11 mouse cellular contexts compared by ENCODE assay signal in the genomic region with DNA sequence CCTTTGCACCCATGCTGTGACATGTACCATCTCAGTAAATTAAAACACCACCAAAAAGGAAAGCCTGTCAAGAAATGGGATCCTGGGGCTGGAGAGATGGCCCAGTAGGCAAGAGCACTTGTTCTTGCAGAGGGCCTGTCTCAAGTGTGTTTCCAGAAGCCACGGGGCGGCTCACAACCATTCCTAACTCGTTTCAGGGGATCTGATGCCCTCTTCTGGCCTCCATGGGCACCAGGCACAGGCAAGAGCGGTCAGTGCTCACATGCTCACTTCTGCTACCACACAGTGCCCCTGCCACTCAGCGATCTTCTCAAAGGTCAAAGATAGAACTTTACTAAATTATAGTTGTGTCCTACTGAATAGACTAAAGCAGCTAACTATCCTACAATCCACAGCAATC. TPM values are rescaled to one million over a fixed set of nuclear protein-coding genes. Genes with fewer than 3 reads are reported as not detected.
A peak's percentile ranks its signal among the peaks of the same experiment; 100 is the strongest.
DNase-seq lines count a peak whose midpoint lies in the region; ATAC-seq and TF ChIP-seq lines count a peak whose summit lies in the region.
"Had no signal": no experiment of that assay in that cellular context is flagged by ENCODE, and none has a peak within 500 bp of the region (broad histone marks: within the 10 kb centered on the region; RNA-seq: fewer than 3 reads in every experiment).

No protein-coding gene starts in this region.

- H3K79me2 ChIP-seq in MEL (ENCODE audit: control insufficient read depth, insufficient read depth, low read length, poor library complexity): no peaks in the 10 kb centered on the region

- peaks cover 0 to 12% of the 10 kb centered on the region in 2 experiments; a peak in 2 of 4 replicates for H3K36me3 ChIP-seq in MEL (ENCODE audit: control insufficient read depth in 1 of 2, insufficient read depth in 2 of 2, low read length in 2 of 2)

- no peaks in the 10 kb centered on the region for H3K9me3 ChIP-seq in MEL (replicated peaks; ENCODE audit: insufficient read depth, low read length)
- H3K9me3 ChIP-seq: embryonic facial prominence, embryonic 13.5 days; limb, embryonic 13.5 days; stomach, embryonic 15.5 days had no signal

- WGBS in cerebellum, adult 2 months: 40% methylated on average over 5 of the region's 5 CpGs

- ATAC-seq in activated CD4-positive, CD25-positive, alpha-beta regulatory T cell, adult 4 months: no peak

- H3K9ac ChIP-seq in MEL (ENCODE audit: control insufficient read depth, low read depth, low read length, poor library complexity, severe bottlenecking): no peak overlapping the region
- H3K9ac ChIP-seq: embryonic facial prominence, embryonic 13.5 days; limb, embryonic 13.5 days; stomach, embryonic 15.5 days had no signal

- intact Hi-C loops in left cerebral cortex, adult 2 months (cut with DNase I): loop anchor here (1.0 to 5.0 kb wide), 2 partner anchors 44 to 75 kb away; partner anchors contain the start of gene Idnk

- no peaks in the 10 kb centered on the region for H3K27me3 ChIP-seq in MEL (ENCODE audit: control insufficient read depth in 1 of 2, insufficient read depth in 2 of 2, low read length in 2 of 2)
- H3K27me3 ChIP-seq in cerebellum, adult 2 months (ENCODE audit: control insufficient read depth, insufficient read depth, low read length): no peaks in the 10 kb centered on the region
- H3K27me3 ChIP-seq: embryonic facial prominence, embryonic 13.5 days; limb, embryonic 13.5 days; stomach, embryonic 15.5 days had no signal

- peak; percentile 13 to 26 for DNase-seq in left cerebral cortex, adult 2 months (ENCODE audit: extremely low spot score in 1 of 2, low spot score in 2 of 2)
- DNase-seq in left cerebral cortex, adult 11 months (ENCODE audit: low spot score): no peak
- no peak for DNase-seq in MEL (ENCODE audit: low read depth, low spot score)
- peak; percentile 59 to 68 for DNase-seq in cerebellum, adult 2 months
- peak; percentile 15 for DNase-seq in gastrocnemius, postnatal 25 days
- peak; percentile 18 to 37 for DNase-seq in layer of hippocampus, postnatal 36 days
- DNase-seq in right cerebral cortex, postnatal 4 days: peak; percentile 20

- TF ChIP-seq EP300 in MEL (IDR thresholded peaks at IDR 0.05; ENCODE audit: low read depth in 1 of 2, low read length in 2 of 2): no peak

- no peak overlapping the region for H3K27ac ChIP-seq in left cerebral cortex, adult 2 months
- H3K27ac ChIP-seq in MEL (ENCODE audit: control insufficient read depth, low read depth, low read length): no peak overlapping the region
- H3K27ac ChIP-seq in cerebellum, adult 2 months (ENCODE audit: insufficient read depth, low read length): no peak overlapping the region
- H3K27ac ChIP-seq: embryonic facial prominence, embryonic 13.5 days; limb, embryonic 13.5 days; stomach, embryonic 15.5 days had no signal

- peak; percentile 58 for TF ChIP-seq CTCF in left cerebral cortex, adult 2 months (IDR thresholded peaks at IDR 0.05)
- peak in 2 of 3 experiments; percentile 25 to 26; a peak in 3 of 6 replicates for TF ChIP-seq CTCF in MEL (IDR thresholded peaks at IDR 0.05 in 2 of 3, conservative IDR thresholded peaks at IDR 0.05 in 1 of 3; ENCODE audit: control insufficient read depth in 1 of 3, insufficient read depth in 1 of 3, low read depth in 2 of 3, low read length in 3 of 3, poor library complexity in 1 of 3, severe bottlenecking in 1 of 3)
- peak; percentile 81 for TF ChIP-seq CTCF in cerebellum, adult 2 months (IDR thresholded peaks at IDR 0.05; ENCODE audit: borderline replicate concordance, insufficient read depth, low read depth, low read length)

- TF ChIP-seq RAD21 in MEL (IDR thresholded peaks at IDR 0.05; ENCODE audit: low read depth, low read length): peak; percentile 8

- TF ChIP-seq POLR2A in MEL (IDR thresholded peaks at IDR 0.05; ENCODE audit: control insufficient read depth in 1 of 2, insufficient read depth in 1 of 2, low read depth in 1 of 2, low read length in 2 of 2, poor library complexity in 1 of 2): no peak
- TF ChIP-seq POLR2A in cerebellum, adult 2 months (IDR thresholded peaks at IDR 0.05; ENCODE audit: borderline replicate concordance, insufficient read depth, low read length): no peak

- H3K4me3 ChIP-seq in left cerebral cortex, adult 2 months: no peak overlapping the region
- no peak overlapping the region for H3K4me3 ChIP-seq in MEL (ENCODE audit: control insufficient read depth in 1 of 2, insufficient read depth in 1 of 2, low read depth in 2 of 2, low read length in 2 of 2)
- no peak overlapping the region for H3K4me3 ChIP-seq in cerebellum, adult 2 months (replicated peaks; ENCODE audit: insufficient read depth, low read depth, low read length)
- H3K4me3 ChIP-seq: embryonic facial prominence, embryonic 13.5 days; limb, embryonic 13.5 days; stomach, embryonic 15.5 days had no signal

- H3K4me1 ChIP-seq in MEL (ENCODE audit: control insufficient read depth in 1 of 2, insufficient read depth in 2 of 2, low read length in 2 of 2): peaks cover 0 to 4% of the 10 kb centered on the region in 2 experiments; a peak in 1 of 4 replicates
- H3K4me1 ChIP-seq in cerebellum, adult 2 months (ENCODE audit: control insufficient read depth, insufficient read depth, low read length): peaks cover 4% of the 10 kb centered on the region; the same call in 1 of the 2 replicates
- H3K4me1 ChIP-seq: embryonic facial prominence, embryonic 13.5 days; limb, embryonic 13.5 days; stomach, embryonic 15.5 days had no signal

TF ChIP-seq in MEL, 35 proteins besides CTCF, POLR2A, EP300 and RAD21:
- 0 out of 2 replicates have a peak, but pooled peaks have one; percentile 19 for TF ChIP-seq SMC3 (IDR thresholded peaks at IDR 0.05; ENCODE audit: low read depth, low read length)
- TF ChIP-seq NRF1 (IDR thresholded peaks at IDR 0.05; ENCODE audit: insufficient read depth, low read depth, low read length, poor library complexity, severe bottlenecking): no peak

RNA-seq across cellular contexts. Expression of gene Ubqln1, which starts 17.2 kb away (rescaled TPM):
- total RNA-seq in left cerebral cortex, adult 2 months (2021): 100 to 1,000 TPM; 145 to 146 TPM
- total RNA-seq in MEL (2012; rRNA removed): 68.6 and 77.2 TPM in 2 replicates
- 100 to 1,000 TPM in 1 of 2 experiments, not detected in 1; 146 TPM for polyA plus RNA-seq in MEL (2012; ENCODE audit: insufficient read depth in 1 of 2, insufficient read length in 2 of 2, low read depth in 1 of 2, low replicate concordance in 2 of 2, missing spikeins in 1 of 2)
- polyA plus RNA-seq in cerebellum, adult 2 months (2012; rRNA removed): 147 and 154 TPM in 2 replicates
- total RNA-seq in gastrocnemius, postnatal 25 days (2021): 10 to 100 TPM; 41.1 to 42.4 TPM
- total RNA-seq in layer of hippocampus, postnatal 36 days (2021): 100 to 1,000 TPM; 148 to 155 TPM
- polyA plus RNA-seq in activated CD4-positive, CD25-positive, alpha-beta regulatory T cell, adult 4 months (2017; shearing (Covaris generic)): 10 to 100 TPM; 15.4 to 17.0 TPM

RNA-seq across cellular contexts. Expression of gene Gkap1, which starts 42.9 kb away (rescaled TPM):
- 10 to 100 TPM; 16.8 to 20.3 TPM for total RNA-seq in left cerebral cortex, adult 2 months (2021)
- total RNA-seq in MEL (2012; rRNA removed): 26.7 and 27.6 TPM in 2 replicates
- polyA plus RNA-seq in MEL (2012; ENCODE audit: insufficient read depth in 1 of 2, insufficient read length in 2 of 2, low read depth in 1 of 2, low replicate concordance in 2 of 2, missing spikeins in 1 of 2): 10 to 100 TPM in 1 of 2 experiments, not detected in 1; 34.1 TPM
- polyA plus RNA-seq in cerebellum, adult 2 months (2012; rRNA removed): 27.9 and 30.0 TPM in 2 replicates
- total RNA-seq in gastrocnemius, postnatal 25 days (2021): 10 to 100 TPM; 17.8 to 20.9 TPM
- total RNA-seq in layer of hippocampus, postnatal 36 days (2021): 10 to 100 TPM; 22.2 to 23.5 TPM
- polyA plus RNA-seq in activated CD4-positive, CD25-positive, alpha-beta regulatory T cell, adult 4 months (2017; shearing (Covaris generic)): under 1 TPM; 0.22 to 0.74 TPM

Comparison
In these comparisons a context has a peak if more than half of its experiments do, and no peak if none do; other contexts are left out.
1. DNase-seq: peak in left cerebral cortex, adult 2 months (2 of 2), cerebellum, adult 2 months (2 of 2), gastrocnemius, postnatal 25 days (single experiment), layer of hippocampus, postnatal 36 days (2 of 2) and right cerebral cortex, postnatal 4 days (single experiment); none in left cerebral cortex, adult 11 months (single experiment) and MEL (single experiment).
2. CTCF ChIP-seq: peak in every context shown above with its lines; median percentile 81 in cerebellum, adult 2 months; 58 in left cerebral cortex, adult 2 months; 26 in MEL.